Mouse (Mus musculus) midbrain, embryonic 16.5 days (tissue): ENCODE measurements at regions not wholly inside any gene's neighbourhood (a gene's known extent, or its start where the extent isn't known, plus 50 kb on each side); places are given as distances from the start of the nearest gene placed in this dataset.

Source experiments
- ATAC-seq: fragments of 200-750 bp; cut with Nextera tagmentation; 2 replicates; pipeline ENCODE4 v1.8.0; 2017; ENCODE audit warnings: moderate TSS enrichment
- H3K27ac ChIP-seq: fragments of 300-500 bp; sonication (generic); 2 replicates; pipeline ENCODE4 v1.5.1; 2014; ENCODE audit warnings: mild to moderate bottlenecking, low read length, mixed read lengths
- H3K27me3 ChIP-seq: fragments of 300-500 bp; sonication (generic); 2 replicates; pipeline ENCODE4 v1.6.1; 2014; ENCODE audit warnings: low read depth, low read length, mixed read lengths; ENCODE audit not compliant: control insufficient read depth, insufficient read depth
- H3K36me3 ChIP-seq: fragments of 300-500 bp; sonication (generic); 2 replicates; pipeline ENCODE4 v1.6.1; 2014; ENCODE audit warnings: mild to moderate bottlenecking, low read length, moderate library complexity, mixed read lengths; ENCODE audit not compliant: control insufficient read depth, insufficient read depth
- H3K4me1 ChIP-seq: fragments of 300-500 bp; sonication (generic); 2 replicates; pipeline ENCODE4 v1.6.1; 2014; ENCODE audit warnings: mild to moderate bottlenecking, low read length, mixed read lengths; ENCODE audit not compliant: control insufficient read depth, insufficient read depth
- H3K4me2 ChIP-seq: fragments of 300-500 bp; sonication (generic); 2 replicates; pipeline ENCODE4 v1.6.1; 2014; ENCODE audit warnings: mild to moderate bottlenecking, low read length, mixed read lengths
- H3K4me3 ChIP-seq: fragments of 300-500 bp; sonication (generic); 2 replicates; pipeline ENCODE4 v1.5.1; 2014; ENCODE audit warnings: low read depth, mild to moderate bottlenecking, low read length, moderate library complexity, mixed read lengths
- H3K9ac ChIP-seq: fragments of 300-500 bp; sonication (generic); 2 replicates; pipeline ENCODE4 v1.6.1; 2014; ENCODE audit warnings: low read depth, low read length, mixed read lengths
- H3K9me3 ChIP-seq: fragments of 300-500 bp; sonication (generic); replicated peaks from 2 replicates; pipeline ENCODE4 v1.6.1; 2014; ENCODE audit warnings: mild to moderate bottlenecking, low read length, mixed read lengths; ENCODE audit not compliant: control insufficient read depth, poor library complexity, severe bottlenecking
- WGBS: fragments of 180-500 bp; shearing (Covaris S2); extraction: QIAGEN DNeasy Blood & Tissue Kit; methylation state at CpG from one replicate; pipeline ENCODE4 v1.1.7; 2014; 5-methylcytosine and 5-hydroxymethylcytosine counted together

DNA sequence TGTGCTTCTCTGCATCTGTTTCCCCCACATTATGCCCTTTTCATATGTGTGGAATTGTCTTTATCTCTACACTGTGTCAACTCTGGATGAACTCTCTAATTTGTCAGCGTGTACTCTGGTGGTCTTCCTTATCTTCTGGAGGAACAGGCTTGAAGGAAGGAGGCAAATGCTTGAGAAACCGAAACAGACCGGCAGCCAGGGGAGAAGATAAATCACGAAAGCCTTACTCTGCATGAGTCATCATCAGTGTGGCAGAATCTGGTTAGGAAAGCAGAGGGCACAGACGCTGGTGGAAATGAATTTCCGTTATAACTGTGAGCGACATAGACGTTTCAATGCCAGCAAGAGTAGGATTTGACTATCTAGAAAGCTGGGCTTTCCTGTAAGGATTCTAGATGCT is 100.0 kb upstream of the Slc30a5 start:
- Histone ChIP-seq H3K9ac (no peak overlapping the region), H3K36me3 (no peaks in the 10 kb centered on the region), H3K9me3 (no peaks in the 10 kb centered on the region), H3K27ac (no peak overlapping the region), H3K27me3 (no peaks in the 10 kb centered on the region), H3K4me3 (no peak overlapping the region), H3K4me1 (no peaks in the 10 kb centered on the region), H3K4me2 (no peak overlapping the region)
- ATAC-seq, result no peak
- 93% methylated on average over 8 of the region's 8 CpGs for WGBS

GRCm38 (mm10) chr13:100899566-100899965 is 66.3 kb upstream of the Slc30a5 start:
- ATAC-seq, result no peak
- no peaks in the 10 kb centered on the region for H3K9me3 ChIP-seq
- WGBS, result 85% methylated on average over 2 of the region's 2 CpGs
- H3K9ac ChIP-seq, result no peak overlapping the region
- no peak overlapping the region for H3K27ac ChIP-seq
- H3K4me1 ChIP-seq, result no peaks in the 10 kb centered on the region
- no peaks in the 10 kb centered on the region for H3K36me3 ChIP-seq
- no peak overlapping the region for H3K4me3 ChIP-seq
- no peak overlapping the region for H3K4me2 ChIP-seq
- H3K27me3 ChIP-seq, result no peaks in the 10 kb centered on the region

GRCm38 (mm10) chr13:100893871-100894270 is 60.6 kb upstream of the Slc30a5 start:
- no peak overlapping the region for H3K4me2 ChIP-seq
- H3K4me3 ChIP-seq, result no peak overlapping the region
- H3K9ac ChIP-seq, result no peak overlapping the region
- no peaks in the 10 kb centered on the region for H3K9me3 ChIP-seq
- H3K36me3 ChIP-seq, result no peaks in the 10 kb centered on the region
- WGBS, result 91% methylated on average over 9 of the region's 9 CpGs
- 0 out of 2 replicates have a peak, but pooled peaks cover 4% of the 10 kb centered on the region for H3K4me1 ChIP-seq
- H3K27ac ChIP-seq, result no peak overlapping the region
- no peak for ATAC-seq
- no peaks in the 10 kb centered on the region for H3K27me3 ChIP-seq

GRCm38 (mm10) chr13:100893096-100893495 is 59.9 kb upstream of the Slc30a5 start:
- Histone ChIP-seq H3K27ac (peak overlapping the region; percentile 43), H3K9me3 (no peaks in the 10 kb centered on the region), H3K4me1 (0 out of 2 replicates have a peak, but pooled peaks cover 4% of the 10 kb centered on the region), H3K9ac (no peak overlapping the region), H3K4me3 (no peak overlapping the region), H3K27me3 (no peaks in the 10 kb centered on the region), H3K36me3 (no peaks in the 10 kb centered on the region), H3K4me2 (peak overlapping the region; percentile 47)
- 81% methylated on average over 1 of the region's 1 CpGs for WGBS
- ATAC-seq, result peak; percentile 49; the same call in 1 of the 2 replicates

- ATAC-seq, result peak; percentile 73
- H3K27me3 ChIP-seq, result no peaks in the 10 kb centered on the region
- no peaks in the 10 kb centered on the region for H3K9me3 ChIP-seq
- H3K4me2 ChIP-seq, result peak overlapping the region; percentile 47
- H3K4me3 ChIP-seq, result peak overlapping the region; percentile 23
- H3K9ac ChIP-seq, result peak overlapping the region; percentile 10; the same call in 1 of the 2 replicates
- peak overlapping the region; percentile 43 for H3K27ac ChIP-seq
- 39% methylated on average over 13 of the region's 13 CpGs for WGBS
- 0 out of 2 replicates have a peak, but pooled peaks cover 4% of the 10 kb centered on the region for H3K4me1 ChIP-seq
- H3K36me3 ChIP-seq, result no peaks in the 10 kb centered on the region
Measured at GRCm38 (mm10) chr13:100892647-100893071, 59.4 kb upstream of the Slc30a5 start.

DNA sequence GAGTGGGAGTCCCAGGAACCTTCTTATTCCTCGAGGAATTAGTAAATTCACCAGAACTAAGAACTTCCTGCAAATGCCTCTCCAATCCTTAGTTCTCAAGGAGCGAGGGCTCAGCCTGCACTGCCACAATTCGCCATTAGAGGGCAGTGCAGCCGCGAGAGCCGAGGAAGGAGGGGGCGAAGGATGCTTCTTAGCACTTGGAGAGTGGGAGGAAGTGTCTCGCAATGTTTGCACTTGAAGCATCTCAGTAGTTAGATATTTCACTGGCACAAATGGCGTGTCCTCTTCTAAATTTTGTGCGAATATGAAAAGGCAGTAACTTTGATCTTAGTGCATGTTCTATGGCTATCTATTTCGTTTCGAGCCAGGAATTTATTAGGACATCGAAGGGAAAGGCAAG is 59.0 kb upstream of the Slc30a5 start:
- WGBS, result 17% methylated on average over 13 of the region's 13 CpGs
- H3K4me1 ChIP-seq, result 0 out of 2 replicates have a peak, but pooled peaks cover 4% of the 10 kb centered on the region
- H3K36me3 ChIP-seq, result no peaks in the 10 kb centered on the region
- peak; percentile 75 for ATAC-seq
- peak overlapping the region; percentile 47 for H3K4me2 ChIP-seq
- H3K4me3 ChIP-seq, result peak overlapping the region; percentile 23
- H3K9me3 ChIP-seq, result no peaks in the 10 kb centered on the region
- H3K27me3 ChIP-seq, result no peaks in the 10 kb centered on the region
- H3K27ac ChIP-seq, result peak overlapping the region; percentile 43
- peak overlapping the region; percentile 10; the same call in 1 of the 2 replicates for H3K9ac ChIP-seq

DNA sequence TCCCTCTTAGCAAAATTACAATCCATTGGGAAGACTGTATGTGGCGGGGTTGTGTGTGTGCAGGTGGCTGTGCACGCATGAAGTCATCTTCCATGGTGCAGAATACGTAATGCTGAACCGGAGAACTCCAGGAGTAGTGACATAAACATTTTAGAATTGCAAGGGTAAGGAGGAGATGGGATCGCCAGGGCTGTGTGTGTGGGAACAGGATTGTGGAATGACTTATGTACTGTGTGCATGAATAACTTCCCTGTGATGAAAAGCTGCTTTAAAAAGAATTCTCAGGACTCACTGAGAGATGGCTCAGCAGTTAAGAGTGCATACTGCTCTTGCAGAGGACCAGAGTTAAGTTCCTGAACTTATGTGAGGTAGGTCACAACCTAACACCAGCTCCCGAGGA is 57.2 kb upstream of the Slc30a5 start:
- Histone ChIP-seq H3K9ac (no peak overlapping the region), H3K27me3 (no peaks in the 10 kb centered on the region), H3K4me1 (0 out of 2 replicates have a peak, but pooled peaks cover 4% of the 10 kb centered on the region), H3K27ac (no peak overlapping the region), H3K4me3 (no peak overlapping the region), H3K4me2 (no peak overlapping the region), H3K36me3 (no peaks in the 10 kb centered on the region), H3K9me3 (no peaks in the 10 kb centered on the region)
- ATAC-seq, result no peak
- 83% methylated on average over 6 of the region's 6 CpGs for WGBS

DNA sequence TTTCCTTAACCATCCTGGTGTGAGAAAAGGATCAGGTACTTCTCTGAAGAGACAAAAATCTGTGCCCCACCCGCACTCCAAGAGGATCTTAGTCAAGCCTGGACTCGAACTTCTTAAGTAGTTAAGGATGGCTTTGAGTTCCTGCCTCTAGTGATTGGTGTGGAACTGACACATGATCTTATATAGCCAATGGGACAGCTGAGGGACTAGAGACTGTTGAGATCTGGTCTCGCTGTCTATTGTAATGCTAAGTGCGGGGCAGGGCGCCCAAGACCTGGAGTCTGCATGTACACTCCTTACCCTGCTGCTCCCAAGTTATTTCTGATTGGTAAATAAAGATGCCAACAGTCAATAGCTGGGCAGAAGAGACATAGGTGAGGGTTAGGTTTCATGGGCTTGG is 55.3 kb upstream of the Slc30a5 start:
- H3K36me3 ChIP-seq, result no peaks in the 10 kb centered on the region
- 88% methylated on average over 5 of the region's 5 CpGs for WGBS
- H3K4me2 ChIP-seq, result no peak overlapping the region

GRCm38 (mm10) chr13:100883711-100884110 is 50.5 kb upstream of the Slc30a5 start:
- WGBS, result 87% methylated on average over 8 of the region's 8 CpGs
- no peak for ATAC-seq

More for the DNA sequence above, 55.3 kb upstream of the Slc30a5 start:
- Histone ChIP-seq H3K9ac (no peak overlapping the region), H3K9me3 (no peaks in the 10 kb centered on the region), H3K4me1 (0 out of 2 replicates have a peak, but pooled peaks cover 4% of the 10 kb centered on the region), H3K27me3 (no peaks in the 10 kb centered on the region), H3K4me3 (no peak overlapping the region), H3K27ac (no peak overlapping the region)
- ATAC-seq, result no peak

More at GRCm38 (mm10) chr13:100883711-100884110, 50.5 kb upstream of the Slc30a5 start:
- Histone ChIP-seq H3K4me1 (no peaks in the 10 kb centered on the region), H3K27me3 (no peaks in the 10 kb centered on the region), H3K36me3 (no peaks in the 10 kb centered on the region), H3K4me2 (no peak overlapping the region), H3K9me3 (no peaks in the 10 kb centered on the region), H3K27ac (no peak overlapping the region), H3K4me3 (no peak overlapping the region), H3K9ac (no peak overlapping the region)
